Mouse (Mus musculus) heart, postnatal 14 days (tissue): ENCODE results near the gene Slc16a11. TPM values are rescaled to one million over a fixed set of nuclear protein-coding genes. Genes with fewer than 3 reads are reported as not detected.
A peak's percentile ranks its signal among the peaks of the same experiment; 100 is the strongest.

Experiments used
- DNase-seq, 2 experiments: peaks; one replicate each; pipeline ENCODE4 v3.0.0; 2021 to 2022
- intact Hi-C: fragments of 180-260 bp; cut with DNase I; formaldehyde crosslinking; loops from one replicate; pipeline ENCODE4 v1.15.1; 2025
- microRNA-seq, 2 experiments: library from miRNA; unstranded; fragments of <30 nt; microRNA quantifications; one replicate each; pipeline ENCODE4 v1.2.0; 2021 to 2022
- total RNA-seq, 2 experiments: library from RNA; stranded (reverse); gene quantifications; 2 replicates each; pipeline ENCODE4 v1.2.3; 2021

Slc16a11 gene
- total RNA-seq, 2 experiments from 2014 or later = 0.76 to 0.90 TPM

GRCm38 (mm10) chr11:70239541-70240279, 27.2 kb downstream of the Slc16a11 start, which contains the start of the genes Gm21988 and Rnasek:
Gene Gm21988, minus strand, starts transcription at chr11:70239830.
Gene Rnasek, minus strand, starts transcription at chr11:70239842.
- DNase-seq = peak; percentile 75 to 84
- intact Hi-C loops = loop anchor here (10.0 kb wide), 1 partner anchor 265 kb away; the partner anchor contains the start of gene Tm4sf5

DNA sequence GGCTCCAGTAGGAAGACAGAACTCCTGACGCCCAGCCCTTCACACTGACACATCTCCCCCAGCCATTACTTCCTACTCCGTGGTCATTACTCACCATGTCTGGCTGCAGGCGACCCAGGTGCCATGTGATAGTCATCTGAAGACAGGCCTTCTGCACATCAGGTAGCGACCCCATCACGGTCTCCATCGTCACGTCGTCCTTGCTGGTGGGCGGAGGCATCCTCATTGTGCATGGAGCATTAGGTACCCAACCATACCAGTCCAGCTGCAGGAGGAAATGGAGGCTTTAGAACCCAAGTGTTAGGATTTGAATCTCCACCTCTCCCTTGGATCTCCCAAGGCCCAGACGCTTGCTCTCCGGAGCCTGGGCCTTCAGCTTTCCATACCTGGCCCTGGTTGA, 30.0 kb downstream of the Slc16a11 start:
- intact Hi-C loops = loop anchor here (10.0 kb wide), 1 partner anchor 262 kb away; the partner anchor contains the start of gene Tm4sf5
- no peak for DNase-seq

DNA sequence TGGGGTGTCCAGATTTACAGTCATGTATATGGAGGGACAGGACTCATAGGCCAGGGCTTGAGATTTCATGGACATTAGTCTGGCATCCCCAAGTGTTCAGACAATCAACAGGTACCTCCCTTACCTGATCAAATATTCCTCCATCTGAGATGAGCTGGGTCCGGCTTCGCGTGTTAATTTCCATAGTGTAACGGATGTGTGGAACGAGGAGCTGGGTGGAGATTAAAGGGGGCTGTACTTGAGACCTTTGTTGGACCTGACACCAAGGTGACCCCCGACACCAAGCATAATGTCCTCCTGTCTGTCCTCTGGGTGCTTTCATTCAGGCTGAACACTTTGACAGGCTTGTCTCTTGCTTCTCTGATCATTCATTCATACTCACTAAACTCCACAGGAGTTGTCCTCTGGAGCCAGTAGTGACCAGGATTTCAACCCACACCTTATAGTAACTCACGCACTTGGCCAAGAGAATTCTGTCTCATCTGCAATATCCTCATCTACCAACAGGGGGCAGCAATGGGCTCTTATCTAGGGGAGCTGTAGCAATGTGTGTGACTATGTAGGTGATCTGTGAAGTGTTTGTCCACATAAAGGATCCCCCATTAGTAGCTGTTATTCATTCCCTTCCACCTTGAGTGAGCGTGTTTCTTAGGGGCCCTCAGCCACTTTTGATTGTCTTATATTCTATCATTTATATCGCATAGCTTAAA, 34.7 kb downstream of the Slc16a11 start:
- peak; percentile 70 to 85 for DNase-seq
- intact Hi-C loops = loop anchor here (10.0 kb wide), 1 partner anchor 258 kb away; the partner anchor contains the start of gene Tm4sf5

GRCm38 (mm10) chr11:70250150-70250549, 37.6 kb downstream of the Slc16a11 start:
- no peak for DNase-seq
- intact Hi-C loops = no loop called here

- no peak for DNase-seq
- intact Hi-C loops = no loop called here
These were observed 39.3 kb downstream of the Slc16a11 start for GRCm38 (mm10) chr11:70251853-70252252.

DNA sequence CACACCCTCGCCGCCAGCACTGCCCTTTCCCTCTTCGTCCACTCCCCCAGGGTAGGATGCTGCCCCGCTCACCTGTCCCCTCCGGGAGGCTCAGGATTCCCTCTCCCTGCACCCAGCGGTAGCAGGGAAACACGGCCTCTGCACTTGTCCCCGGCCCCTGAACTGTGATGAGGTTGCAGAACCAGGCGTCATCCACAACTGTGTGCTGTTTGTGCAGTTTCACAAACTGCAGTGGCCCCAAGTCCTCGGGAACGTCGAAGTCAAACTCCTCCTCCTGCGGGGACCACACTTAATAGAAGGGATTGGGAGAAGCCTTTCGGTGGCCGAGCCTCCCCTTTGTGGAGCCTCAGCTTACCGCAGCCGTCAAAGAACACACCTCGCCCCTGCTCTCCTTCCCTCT, 41.8 kb downstream of the Slc16a11 start:
- DNase-seq = no peak
- intact Hi-C loops = no loop called here

GRCm38 (mm10) chr11:70254931-70255531, 42.5 kb downstream of the Slc16a11 start, which contains the start of gene Alox12:
Gene Alox12, minus strand, starts transcription at chr11:70255353.
- peak; percentile 59 to 63 for DNase-seq
- intact Hi-C loops = loop anchor here (1.0 kb wide), 1 partner anchor 54 kb away; no protein-coding TSS in a partner anchor

DNA sequence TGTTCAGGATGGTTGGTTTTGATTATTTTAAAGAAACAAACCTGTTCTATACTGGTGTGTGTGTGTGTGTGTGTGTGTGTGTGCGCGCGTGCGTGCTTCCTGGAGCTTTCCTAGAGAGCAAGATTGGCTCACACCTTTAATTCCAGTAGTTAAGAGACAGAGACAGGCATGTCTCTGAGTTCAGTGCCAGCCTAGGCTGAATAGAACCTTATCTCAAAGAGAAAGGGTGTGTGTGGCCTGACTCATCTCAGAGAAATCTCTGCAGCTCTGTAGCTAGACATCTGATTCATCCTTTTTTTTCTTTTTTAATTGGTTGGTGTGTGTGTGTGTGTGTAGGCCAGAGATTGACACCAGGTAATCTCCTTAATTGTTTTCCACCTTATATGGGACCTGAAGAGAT, 46.5 kb downstream of the Slc16a11 start:
- no peak for DNase-seq
- intact Hi-C loops = no loop called here

DNA sequence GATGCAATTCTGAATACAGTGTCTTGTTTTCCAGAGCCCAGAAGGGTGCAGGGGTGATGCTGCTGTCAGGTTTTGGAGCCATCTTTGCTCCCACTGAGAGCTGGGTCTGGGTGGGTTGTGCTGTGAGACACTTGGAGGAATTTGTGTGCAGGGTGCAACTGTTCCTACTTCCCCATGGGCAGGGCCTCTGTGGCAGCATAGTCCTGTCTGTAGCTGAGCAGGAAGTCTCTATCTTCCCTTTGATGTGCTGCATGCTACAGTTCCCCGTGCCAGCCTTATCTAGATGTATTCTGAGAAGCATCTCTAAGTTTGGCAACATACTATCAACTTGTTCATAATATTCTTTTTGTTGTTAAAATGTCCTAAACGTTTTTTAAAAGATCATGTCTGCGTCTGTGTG, 52.7 kb downstream of the Slc16a11 start:
- DNase-seq = no peak
- intact Hi-C loops = no loop called here

DNA sequence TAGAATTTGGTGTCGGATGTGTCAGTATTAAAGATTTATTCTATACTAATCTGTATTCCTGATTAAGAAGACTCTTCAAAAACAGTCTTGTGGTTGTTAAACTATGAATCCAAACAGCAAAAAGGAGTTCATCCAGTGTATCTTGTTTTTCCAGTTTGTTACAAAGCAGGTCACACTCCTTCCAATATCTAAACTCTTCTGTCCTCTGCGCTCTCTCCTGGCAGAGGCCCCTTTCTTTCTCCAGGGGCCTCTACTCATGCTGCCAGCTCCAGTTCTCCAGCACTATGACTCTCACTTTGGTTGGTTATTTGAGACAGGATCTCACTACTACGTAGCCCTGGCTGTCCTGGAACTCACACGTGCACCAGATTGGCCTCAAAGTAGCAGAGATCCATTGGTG, 53.3 kb downstream of the Slc16a11 start:
- intact Hi-C loops = no loop called here
- no peak for DNase-seq

Small RNA genes within 50 kb of the gene (microRNA-seq; reads per million reads assigned to microRNA genes)
- gene Mir195a = 1,263 to 2,121 reads per million in 2 experiments
- gene Mir497 = 0 reads per million in 2 experiments
- 0 reads per million in 2 experiments for gene Mir497b

Other genes starting within 250 kb of the Slc16a11 start
- gene Cldn7, start 248.0 kb upstream of the Slc16a11 start, total RNA-seq = under 1 TPM in 1 of 2 experiments, not detected in 1; 0.48 TPM
- gene Ctdnep1, start 231.6 kb upstream of the Slc16a11 start, total RNA-seq = 100 to 1,000 TPM; 143 to 147 TPM
- gene Elp5, start 230.2 kb upstream of the Slc16a11 start, total RNA-seq = 10 to 100 TPM; 52.4 to 59.0 TPM
- gene Gabarap, start 221.6 kb upstream of the Slc16a11 start, total RNA-seq = 100 to 1,000 TPM; 249 to 257 TPM
- 10 to 100 TPM; 27.4 to 31.5 TPM for gene Phf23, start 217.0 kb upstream of the Slc16a11 start, total RNA-seq
- 1 to 10 TPM; 7.2 to 9.2 TPM for gene Dvl2, start 212.2 kb upstream of the Slc16a11 start, total RNA-seq
- 1,000 to 10,000 TPM; 1,350 to 1,353 TPM for gene Acadvl, start 197.3 kb upstream of the Slc16a11 start, total RNA-seq
- gene Dlg4, start 195.8 kb upstream of the Slc16a11 start, total RNA-seq = 10 to 100 TPM; 10.4 to 11.2 TPM
- gene Asgr1, start 158.7 kb upstream of the Slc16a11 start, total RNA-seq = not detected
- gene Asgr2, start 120.1 kb upstream of the Slc16a11 start, total RNA-seq = under 1 TPM in 1 of 2 experiments, not detected in 1; 0.45 TPM
- 1 to 10 TPM; 2.2 to 2.7 TPM for gene Mgl2, start 82.4 kb upstream of the Slc16a11 start, total RNA-seq
- 1 to 10 TPM; 1.7 to 2.2 TPM for gene Clec10a, start 56.6 kb upstream of the Slc16a11 start, total RNA-seq
- 1 to 10 TPM; 4.2 to 5.8 TPM for gene Slc16a13, start 8.3 kb downstream of the Slc16a11 start, total RNA-seq
- 10 to 100 TPM; 26.1 to 32.5 TPM for gene Bcl6b, start 17.0 kb downstream of the Slc16a11 start, total RNA-seq
- 10 to 100 TPM; 34.7 to 38.4 TPM for gene 0610010K14Rik, start 25.2 kb downstream of the Slc16a11 start, total RNA-seq
- 1 to 10 TPM; 3.1 to 3.2 TPM for gene Gm21988, start 27.1 kb downstream of the Slc16a11 start, total RNA-seq
- gene Rnasek, start 27.1 kb downstream of the Slc16a11 start, total RNA-seq = 10 to 100 TPM; 89.0 to 96.3 TPM
- 1 to 10 TPM; 2.7 to 3.1 TPM for gene Alox12, start 42.6 kb downstream of the Slc16a11 start, total RNA-seq
- under 1 TPM; 0.14 to 0.44 TPM for gene Alox12e, start 109.9 kb downstream of the Slc16a11 start, total RNA-seq
- 1 to 10 TPM; 5.2 to 8.1 TPM for gene Alox15, start 139.3 kb downstream of the Slc16a11 start, total RNA-seq
- 10 to 100 TPM; 19.8 to 22.9 TPM for gene Pelp1, start 197.3 kb downstream of the Slc16a11 start, total RNA-seq
- gene Arrb2, start 219.9 kb downstream of the Slc16a11 start, total RNA-seq = 10 to 100 TPM; 13.8 to 17.0 TPM
- 1 to 10 TPM; 7.3 to 8.5 TPM for gene Med11, start 239.2 kb downstream of the Slc16a11 start, total RNA-seq
- gene Zmynd15, start 246.7 kb downstream of the Slc16a11 start, total RNA-seq = 1 to 10 TPM; 2.9 to 4.7 TPM
- 1 to 10 TPM; 7.3 to 9.5 TPM for gene Cxcl16, start 247.2 kb downstream of the Slc16a11 start, total RNA-seq